Mouse (Mus musculus): ENCODE data around the gene Ak9.

Ak9 gene

DNA sequence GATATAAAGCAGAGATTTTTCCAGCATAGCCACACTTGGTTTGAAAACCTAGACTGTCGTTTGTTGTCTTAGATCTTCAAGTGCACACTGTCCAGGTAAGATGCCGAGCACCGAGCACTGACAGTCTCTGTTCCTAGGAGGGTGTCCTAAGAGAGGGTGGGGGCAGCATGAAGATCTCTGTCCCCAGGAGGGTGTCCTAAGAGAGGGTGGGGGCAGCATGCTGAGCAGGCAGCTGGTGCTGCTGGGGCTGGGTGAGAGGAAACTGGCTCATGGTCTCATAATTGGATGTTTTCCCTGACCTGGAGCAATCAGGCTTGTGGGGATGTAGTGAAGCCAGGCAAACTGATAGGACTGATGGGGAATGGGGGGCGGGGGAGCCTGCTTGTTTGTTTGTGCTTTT is 156.2 kb downstream of the Ak9 start:
- no peak for DNase-seq

GRCm38 (mm10) chr10:41460501-41460900 is 156.7 kb downstream of the Ak9 start:
- DNase-seq = no peak

DNA sequence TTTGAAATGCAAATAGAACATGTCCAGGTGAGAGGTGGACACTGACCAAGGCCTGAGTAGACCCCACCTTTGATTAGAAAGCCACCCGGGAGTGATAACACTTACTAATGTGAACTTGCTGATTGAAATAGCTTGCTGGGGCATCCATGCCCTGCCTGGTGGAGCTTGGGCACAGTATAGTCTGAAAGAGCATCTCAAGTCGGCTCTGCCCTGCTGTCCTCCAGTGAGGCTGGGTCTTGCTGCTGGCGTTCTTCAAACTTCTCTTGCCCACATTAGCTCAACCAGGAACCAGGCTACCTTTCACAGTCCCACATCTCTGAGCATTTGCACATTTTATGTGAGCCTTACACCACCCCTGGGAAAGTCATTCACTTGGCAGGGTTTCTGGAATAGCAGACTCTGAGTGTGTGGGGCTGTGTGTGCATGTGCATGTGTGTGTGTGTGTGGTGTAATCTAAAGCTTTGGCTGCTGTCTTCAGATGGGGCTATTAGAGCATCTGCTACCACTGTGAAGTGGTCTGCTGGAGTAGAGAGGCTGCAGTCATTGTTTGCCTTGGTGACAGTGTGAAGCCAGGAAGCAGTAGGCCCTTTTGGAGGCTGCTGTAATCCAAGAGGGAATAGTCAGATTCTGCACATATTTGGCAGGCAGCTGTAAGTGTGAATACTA is 157.4 kb downstream of the Ak9 start:
- DNase-seq = no peak

DNA sequence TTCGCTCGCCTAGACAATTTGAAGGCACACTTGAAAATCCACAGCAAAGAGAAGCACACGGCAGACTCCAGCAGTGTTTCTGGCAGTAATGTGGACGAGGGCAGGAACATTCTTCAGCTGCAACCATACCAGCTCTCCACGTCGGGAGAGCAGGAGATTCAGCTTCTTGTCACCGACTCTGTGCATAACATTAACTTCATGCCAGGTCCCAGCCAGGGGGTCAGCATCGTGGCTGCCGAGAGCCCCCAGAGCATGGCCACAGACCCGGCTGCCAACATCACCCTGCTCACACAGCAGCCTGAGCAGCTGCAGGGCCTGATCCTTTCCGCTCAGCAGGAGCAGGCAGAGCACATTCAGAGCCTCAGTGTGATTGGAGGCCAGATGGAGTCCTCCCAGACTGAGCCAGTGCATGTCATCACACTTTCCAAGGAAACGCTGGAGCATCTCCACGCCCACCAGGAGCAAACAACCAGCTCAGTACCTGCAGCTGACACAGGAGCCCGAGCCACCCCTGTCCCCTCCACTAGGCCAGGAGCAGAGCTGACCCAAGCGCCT is 160.7 kb downstream of the Ak9 start:
- DNase-seq = no peak

DNA sequence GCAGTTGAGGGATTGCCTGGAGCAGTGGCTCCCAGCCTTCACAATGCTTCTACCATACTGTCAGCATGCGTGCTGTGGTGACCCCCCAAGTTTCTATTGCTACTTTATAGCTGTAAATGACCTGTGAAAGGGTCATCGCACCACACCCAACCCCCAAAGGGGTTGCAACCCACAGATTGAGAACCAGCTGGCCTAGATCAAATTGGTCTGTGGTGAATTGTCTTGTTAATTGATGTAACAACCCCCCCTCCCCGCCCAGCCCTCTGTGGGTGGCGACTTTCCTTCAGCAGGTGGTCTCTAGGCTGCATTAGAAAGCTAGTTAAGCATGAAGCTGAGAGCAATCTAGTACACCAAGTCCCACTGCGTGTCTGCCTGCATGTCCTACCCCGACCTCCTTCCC is 163.5 kb downstream of the Ak9 start:
- no peak for DNase-seq

DNA sequence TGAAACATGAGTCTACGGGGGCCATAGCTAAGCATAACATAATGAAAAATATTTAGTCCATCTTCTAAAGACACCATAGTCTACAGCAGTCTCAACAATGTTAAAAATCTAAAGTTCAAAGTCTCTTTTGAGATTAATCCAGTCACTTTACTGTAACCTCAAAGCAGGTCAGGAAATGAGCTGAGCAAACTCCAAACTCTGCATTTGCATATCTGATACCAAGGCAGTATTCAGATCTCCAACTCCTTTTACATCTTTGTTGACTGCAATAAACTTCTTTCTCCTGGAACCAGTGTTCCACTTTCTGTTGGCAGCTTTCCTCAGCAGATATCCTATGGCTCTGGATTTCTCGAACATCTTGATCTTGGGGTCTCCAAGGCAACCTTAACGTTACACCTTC is 166.9 kb downstream of the Ak9 start:
- no peak for DNase-seq

- no peak for DNase-seq
Observed at GRCm38 (mm10) chr10:41472534-41472933, 168.8 kb downstream of the Ak9 start.

- no peak for DNase-seq
Observed at GRCm38 (mm10) chr10:41472962-41473481, 169.2 kb downstream of the Ak9 start.

GRCm38 (mm10) chr10:41473782-41474468 is 170.1 kb downstream of the Ak9 start:
- peak; percentile 71 for DNase-seq

DNA sequence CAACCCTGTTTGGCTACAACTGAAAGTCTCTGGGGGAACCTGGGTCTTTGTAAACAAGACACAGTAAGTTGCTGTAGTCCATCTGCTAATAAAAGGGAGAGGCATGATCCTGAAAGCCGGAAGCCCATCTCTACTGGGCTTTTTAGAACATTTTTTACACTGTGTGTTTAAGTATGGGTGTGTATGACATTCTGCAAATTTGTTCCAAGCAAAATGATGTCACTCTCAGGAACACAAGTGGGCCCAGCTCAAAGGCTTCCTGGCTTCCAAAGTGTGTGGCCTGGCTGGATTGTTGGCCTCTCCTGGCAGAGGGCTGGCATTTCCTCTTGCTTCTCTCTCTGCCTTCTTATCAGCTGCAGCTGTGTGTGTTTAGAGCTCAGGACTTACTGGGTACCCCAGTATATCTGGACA is 171.2 kb downstream of the Ak9 start:
- DNase-seq = peak; percentile 76

DNA sequence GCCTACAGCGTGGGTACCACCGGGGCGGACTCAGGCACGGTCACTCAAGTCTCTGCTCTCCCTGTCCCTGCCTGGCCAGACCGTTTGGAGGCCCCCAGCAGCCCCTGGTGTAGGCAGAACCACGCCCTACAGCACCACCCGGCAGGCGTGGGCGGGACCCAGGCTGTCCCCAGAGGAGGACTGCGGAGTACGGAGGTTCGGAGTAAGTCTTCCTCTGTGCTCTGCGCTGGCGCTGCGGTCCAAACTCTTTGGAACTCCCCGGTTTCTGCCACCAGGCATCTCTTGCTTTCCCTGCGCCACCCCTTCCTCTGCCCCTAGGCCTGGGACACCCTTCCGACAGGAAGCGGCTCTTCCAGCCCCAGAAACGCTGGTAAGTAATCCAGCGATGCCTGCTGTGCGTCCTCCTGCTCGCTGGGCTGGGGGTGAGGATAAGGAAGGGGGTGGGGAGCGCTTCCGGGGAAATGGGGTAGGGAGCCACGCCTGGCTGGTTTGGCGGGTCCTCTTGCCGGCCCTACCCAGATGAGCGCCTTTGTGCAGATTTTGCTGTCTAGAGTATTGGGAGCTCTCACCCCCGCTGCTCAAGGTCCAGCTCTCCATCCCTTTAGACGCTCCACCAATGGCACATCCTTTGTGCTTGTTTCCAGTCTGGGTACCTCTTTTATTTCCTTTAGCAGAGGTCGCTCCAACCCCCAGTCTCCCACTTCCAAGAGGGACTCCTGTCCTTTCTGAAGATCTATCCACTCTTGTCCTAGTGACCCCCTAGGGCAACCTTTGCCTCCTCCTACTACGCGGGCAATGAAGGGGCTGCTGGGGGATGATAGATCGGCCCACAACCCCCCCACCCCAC is 172.6 kb downstream of the Ak9 start, which contains the start of gene Mical1:
Gene Mical1, plus strand, starts transcription at position 144 of the 847 bp plus-strand sequence.
- peak; percentile 81 for DNase-seq

DNA sequence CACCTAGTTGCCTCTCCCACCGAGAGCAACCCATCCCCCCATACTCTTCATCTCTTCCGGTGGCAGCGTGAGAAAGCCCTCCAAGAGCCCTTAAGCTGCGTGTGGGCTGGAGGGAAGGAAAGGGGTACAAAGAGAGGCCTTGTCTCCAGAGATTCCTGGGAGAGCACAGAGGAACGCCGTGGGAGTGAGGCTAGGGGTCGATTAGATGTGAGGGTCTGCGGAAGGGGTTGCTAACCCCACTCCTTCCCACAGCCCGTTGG is 173.2 kb downstream of the Ak9 start:
- DNase-seq = peak; percentile 30

DNA sequence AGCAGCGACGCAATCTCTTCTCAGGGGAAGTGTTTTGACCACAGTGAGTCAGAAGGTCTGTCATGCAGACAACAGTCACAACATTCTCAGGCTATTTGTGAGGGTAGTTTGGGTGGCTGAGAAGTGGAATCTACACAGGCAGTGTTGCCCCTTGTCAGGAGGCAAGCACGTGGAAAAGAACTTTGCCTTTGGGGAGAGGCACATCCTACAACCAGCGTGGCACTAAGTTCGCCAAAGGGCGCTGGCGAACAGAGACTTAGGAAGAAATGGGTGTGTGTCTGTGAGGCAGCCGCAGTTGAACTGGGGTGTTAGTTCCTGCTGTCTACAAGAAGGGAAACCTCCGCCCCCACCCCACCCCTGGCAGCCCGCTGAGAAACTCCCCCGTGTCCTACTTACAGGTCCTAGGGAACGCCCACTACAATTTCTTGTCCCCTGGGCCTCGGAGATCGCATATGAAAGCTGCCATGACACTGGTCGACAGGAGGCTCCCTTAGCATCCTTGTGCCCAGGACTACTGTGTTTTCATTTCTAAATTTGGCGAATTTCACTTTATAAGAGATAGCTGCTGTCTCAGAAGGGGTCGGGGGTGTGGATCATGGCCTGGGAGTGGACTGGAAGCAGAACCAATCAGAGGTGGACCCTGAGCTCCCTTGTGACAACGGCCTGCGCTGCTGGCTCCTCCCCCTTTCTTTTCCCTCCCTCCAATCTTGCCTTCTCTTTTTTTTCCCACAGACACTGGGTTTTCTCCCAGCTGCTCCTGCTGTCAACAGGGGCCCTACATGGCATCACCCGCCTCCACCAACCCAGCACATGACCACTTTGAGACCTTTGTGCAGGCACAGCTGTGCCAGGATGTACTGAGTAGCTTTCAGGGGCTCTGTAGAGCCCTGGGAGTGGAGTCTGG is 173.8 kb downstream of the Ak9 start:
- DNase-seq = peak; percentile 87

DNA sequence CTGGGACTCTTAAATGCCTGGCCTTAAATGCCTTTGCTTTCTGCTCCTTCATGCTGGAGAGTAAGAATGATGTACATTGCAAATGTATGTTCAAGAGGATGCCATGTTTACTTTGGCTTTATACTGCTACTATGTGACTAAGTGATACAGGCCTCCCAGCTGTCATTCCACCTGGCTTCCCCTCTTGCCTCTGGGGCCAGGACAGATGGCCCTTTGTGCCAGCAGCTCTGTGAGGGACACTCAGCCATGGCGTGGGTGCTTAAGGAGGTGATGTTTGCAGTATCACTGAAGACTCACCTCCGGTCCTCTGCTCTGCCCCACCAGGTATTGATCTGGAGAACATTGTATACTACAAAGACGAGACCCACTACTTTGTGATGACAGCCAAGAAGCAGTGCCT is 176.2 kb downstream of the Ak9 start:
- no peak for DNase-seq

DNA sequence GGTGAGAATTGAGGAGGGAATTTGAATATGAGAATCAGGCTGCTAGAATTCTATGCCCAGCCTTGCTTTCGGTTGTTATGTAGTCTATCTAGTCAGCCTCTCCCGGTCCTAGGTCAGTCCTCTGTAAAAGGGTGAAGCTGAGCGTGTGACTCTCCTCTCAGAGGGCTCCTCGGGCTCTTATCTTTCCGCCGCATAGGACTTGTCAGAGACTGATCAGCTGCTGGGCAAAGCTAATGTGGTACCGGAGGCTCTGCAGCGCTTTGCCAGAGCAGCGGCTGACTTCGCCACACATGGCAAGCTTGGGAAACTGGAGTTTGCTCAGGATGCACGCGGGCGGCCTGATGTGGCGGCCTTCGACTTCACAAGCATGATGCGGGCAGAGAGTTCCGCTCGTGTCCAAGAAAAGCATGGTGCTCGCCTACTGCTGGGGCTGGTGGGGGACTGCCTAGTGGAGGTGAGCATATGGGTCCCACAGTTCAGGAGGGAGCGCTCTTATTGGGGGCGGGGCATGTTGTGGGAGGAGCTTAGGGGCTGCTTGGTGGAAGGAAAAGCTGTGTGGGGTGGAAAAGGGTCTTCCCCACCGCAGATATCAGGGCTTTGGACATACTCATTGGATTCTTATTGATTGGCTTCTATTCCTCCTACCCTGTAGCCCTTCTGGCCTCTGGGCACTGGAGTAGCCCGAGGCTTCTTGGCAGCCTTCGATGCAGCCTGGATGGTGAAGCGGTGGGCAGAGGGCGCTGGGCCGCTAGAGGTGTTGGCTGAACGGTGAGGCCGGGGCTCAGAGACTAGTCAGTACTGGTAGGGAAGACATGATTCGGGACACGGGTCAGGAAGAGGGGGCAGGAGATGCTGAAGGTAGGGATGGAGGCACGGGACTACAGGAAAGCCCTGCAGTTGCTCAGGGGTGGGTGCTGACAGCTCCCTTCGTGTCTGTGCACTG is 177.4 kb downstream of the Ak9 start:
- no peak for DNase-seq

GRCm38 (mm10) chr10:41482446-41482845 is 178.7 kb downstream of the Ak9 start:
- no peak for DNase-seq
